Mouse (Mus musculus) retina, postnatal 1 day (tissue): ENCODE results near the gene Olfr1214.
"Not testable (repeated sequence)": the region's sequence is repeated elsewhere in the genome, so short reads cannot be mapped to it uniquely, and the experiment has no call there.

Experiments
- DNase-seq: peaks from one replicate; pipeline ENCODE4 v3.0.0-alpha.2; 2012

The Olfr1214 gene

DNA sequence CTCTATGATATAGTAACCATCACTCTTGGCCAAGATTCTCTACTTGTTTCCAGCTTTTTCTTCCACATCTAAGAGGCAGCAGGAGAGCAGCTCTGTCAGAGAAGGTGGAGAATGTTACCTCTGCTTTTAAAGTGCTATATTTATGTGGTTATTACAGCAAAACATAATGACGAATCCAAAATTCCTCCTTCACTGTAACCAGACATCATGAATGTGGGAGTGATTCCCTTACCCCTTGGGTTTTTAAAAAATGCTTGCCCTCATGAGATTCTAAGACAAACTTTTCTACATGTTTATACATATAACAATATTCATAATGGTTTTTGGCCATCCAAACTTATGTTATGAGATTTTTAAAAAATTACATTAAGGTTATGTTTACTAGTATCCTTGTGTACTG, at the start of gene Olfr1214:
Gene Olfr1214 (minus strand): TSS at position 101 of the 400 bp plus-strand sequence.
- no peak for DNase-seq

DNA sequence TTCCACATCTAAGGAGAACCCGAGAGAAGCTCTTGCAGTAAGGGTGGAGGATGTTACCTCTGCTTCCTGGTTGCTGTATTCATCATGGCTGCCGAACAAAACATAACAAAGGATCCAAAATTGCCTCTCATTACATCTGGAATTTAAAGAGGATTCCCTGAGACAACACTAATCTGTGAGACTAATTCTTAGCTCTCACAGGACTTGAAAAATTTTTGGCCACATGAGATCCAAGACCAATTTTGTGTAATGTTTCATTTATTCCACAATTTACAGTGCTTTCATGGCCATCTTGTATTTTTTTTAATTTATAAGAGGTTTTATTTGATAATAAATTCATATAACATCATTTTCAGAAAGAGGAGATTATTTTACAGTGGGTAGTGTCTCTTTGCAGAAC, 39.5 kb upstream of the Olfr1214 start, which contains the start of gene Olfr1217:
Gene Olfr1217 (minus strand): TSS at position 101 of the 400 bp plus-strand sequence.
- no peak for DNase-seq

- not testable (repeated sequence) for DNase-seq
Observed at GRCm38 (mm10) chr2:89021436-89021835, 29.0 kb upstream of the Olfr1214 start.

GRCm38 (mm10) chr2:89018240-89018639, 25.8 kb upstream of the Olfr1214 start, which contains the start of gene Olfr1216:
Gene Olfr1216, minus strand, starts transcription at chr2:89018340.
- no peak for DNase-seq

- no peak for DNase-seq
Observed at GRCm38 (mm10) chr2:89006873-89007272, 14.4 kb upstream of the Olfr1214 start, which contains the start of gene Olfr1215. Gene Olfr1215, minus strand, starts transcription at chr2:89006973.

GRCm38 (mm10) chr2:88980181-88980580, 12.3 kb downstream of the Olfr1214 start, which contains the start of gene Gm13762:
Gene Gm13762, minus strand, starts transcription at chr2:88980281.
- DNase-seq = no peak

DNA sequence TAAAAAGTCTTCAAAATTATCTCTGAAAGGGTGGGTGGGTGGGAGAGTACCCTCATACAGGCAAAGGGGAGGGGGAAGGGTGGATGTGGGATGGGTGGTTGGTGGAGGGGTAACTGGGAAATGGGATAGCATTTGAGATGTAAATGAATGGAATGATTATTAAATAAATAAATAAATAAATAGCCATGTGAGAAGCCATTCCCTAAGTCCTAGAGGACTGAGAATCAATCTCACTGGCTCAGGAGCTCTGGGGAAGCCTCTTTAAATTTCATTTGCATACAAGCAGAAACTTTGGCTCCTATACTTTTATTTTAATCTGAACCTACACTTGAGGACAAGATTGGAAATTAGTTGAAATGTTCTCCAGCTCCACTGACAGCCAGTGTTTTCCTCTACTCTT, 38.8 kb downstream of the Olfr1214 start, which contains the start of gene Olfr1212:
Gene Olfr1212 (plus strand): TSS at position 301 of the 400 bp plus-strand sequence.
- DNase-seq = no peak

DNA sequence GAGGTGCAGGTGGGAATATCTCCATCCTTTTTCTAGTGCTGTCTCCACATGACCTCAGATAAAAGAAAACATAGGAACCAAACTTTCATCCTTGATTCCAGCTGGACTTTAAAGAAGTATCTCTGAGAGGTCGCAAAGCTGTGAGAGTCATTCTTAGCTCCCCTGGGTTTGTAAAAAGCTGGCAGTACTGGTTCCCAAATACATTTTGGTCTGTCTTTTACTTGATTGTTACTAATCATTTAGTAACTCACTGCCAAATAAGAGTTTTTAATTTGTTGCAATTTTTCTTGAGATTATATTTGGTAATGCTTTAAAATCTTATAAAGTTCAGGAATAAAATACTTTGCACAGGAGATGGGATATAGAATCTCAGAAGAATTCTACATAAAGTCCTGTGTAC, 54.4 kb downstream of the Olfr1214 start, which contains the start of gene Olfr1211:
Gene Olfr1211 (minus strand): TSS at position 101 of the 400 bp plus-strand sequence.
- no peak for DNase-seq
